Mouse (Mus musculus) lung, adult 2 months (tissue): Measurements from ENCODE around the gene Thbs4.

Experiments used
- CTCF ChIP-seq: fragments of 200-500 bp; IDR thresholded peaks from 2 replicates; pipeline ENCODE4 v1.5.1; 2011; ENCODE audit warnings: mild to moderate bottlenecking, low read length, control low read depth; ENCODE audit not compliant: insufficient read depth
- POLR2A ChIP-seq: fragments of 200-500 bp; IDR thresholded peaks from 2 replicates; pipeline ENCODE4 v1.6.1; 2011; ENCODE audit warnings: low read depth, mild to moderate bottlenecking, control low read depth, low read length, borderline replicate concordance; ENCODE audit errors: extremely low read depth

DNA sequence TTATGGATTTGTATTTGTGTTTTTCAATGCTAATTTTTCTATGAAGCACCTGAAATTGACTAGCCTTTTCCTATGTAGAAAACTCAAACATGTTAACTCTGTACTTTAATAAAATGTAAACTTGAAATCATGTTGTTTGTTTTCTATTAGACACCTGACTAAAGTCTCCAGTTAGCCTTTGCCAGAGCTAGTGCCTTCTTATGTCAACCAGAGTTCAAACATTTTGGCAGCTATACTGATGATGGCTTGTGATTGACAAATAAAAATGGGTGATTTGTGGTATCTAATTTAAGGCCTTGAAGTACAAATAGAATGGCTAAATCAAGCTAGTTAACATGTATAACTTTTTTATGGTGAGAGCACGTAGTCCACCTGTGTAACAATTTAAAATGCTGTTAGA lies 82.8 kb downstream of the Thbs4 start:
- TF ChIP-seq POLR2A (no peak), CTCF (no peak)
